Mouse (Mus musculus) kidney, embryonic 16.5 days (tissue): Measurements from ENCODE around the gene Adam17. TPM values are rescaled to one million over a fixed set of nuclear protein-coding genes. Genes with fewer than 3 reads are reported as not detected.

Experiments
- ATAC-seq: fragments of 200-750 bp; cut with Nextera tagmentation; 2 replicates; pipeline ENCODE4 v1.8.0; 2017; ENCODE audit warnings: moderate TSS enrichment; ENCODE audit not compliant: low FRiP score, low TSS enrichment
- H3K27ac ChIP-seq: fragments of 300-500 bp; sonication (generic); 2 replicates; pipeline ENCODE4 v1.5.1; 2014; ENCODE audit warnings: low read length
- H3K27me3 ChIP-seq: fragments of 300-500 bp; sonication (generic); 2 replicates; pipeline ENCODE4 v1.6.1; 2014; ENCODE audit warnings: low read length, control low read depth, mixed read lengths; ENCODE audit not compliant: insufficient read depth
- H3K36me3 ChIP-seq: fragments of 300-500 bp; sonication (generic); 2 replicates; pipeline ENCODE4 v1.6.1; 2014; ENCODE audit warnings: low read length, control low read depth, mixed read lengths; ENCODE audit not compliant: insufficient read depth
- H3K4me1 ChIP-seq: fragments of 300-500 bp; sonication (generic); 2 replicates; pipeline ENCODE4 v1.6.1; 2014; ENCODE audit warnings: low read length, control low read depth, mixed read lengths; ENCODE audit not compliant: insufficient read depth
- H3K4me2 ChIP-seq: fragments of 300-500 bp; sonication (generic); replicated peaks from 2 replicates; pipeline ENCODE4 v1.6.1; 2014; ENCODE audit warnings: low read depth, low read length
- H3K4me3 ChIP-seq: fragments of 300-500 bp; sonication (generic); 2 replicates; pipeline ENCODE4 v1.5.1; 2014; ENCODE audit warnings: mild to moderate bottlenecking, low read length
- H3K9ac ChIP-seq: fragments of 300-500 bp; sonication (generic); replicated peaks from 2 replicates; pipeline ENCODE4 v1.6.1; 2014; ENCODE audit warnings: low read length
- H3K9me3 ChIP-seq: fragments of 300-500 bp; sonication (generic); 2 replicates; pipeline ENCODE4 v1.6.1; 2016; ENCODE audit warnings: low read length, control low read depth
- WGBS: fragments of 180-500 bp; shearing (Covaris S2); extraction: QIAGEN DNeasy Blood & Tissue Kit; methylation state at CpG from one replicate; pipeline ENCODE4 v1.1.7; 2014; 5-methylcytosine and 5-hydroxymethylcytosine counted together
- polyA plus RNA-seq: library from polyadenylated mRNA; unstranded; fragments of >200 nt; fragmentation: Nextera tagmentation; extraction: Ambion mirVana; gene quantifications from 2 replicates; pipeline ENCODE4 v1.2.1, GENCODE M21; 2015

The Adam17 gene
- polyA plus RNA-seq, 1 experiment from 2014 or later, result 51.1 TPM

GRCm38 (mm10) chr12:21318143-21318895 is 55.1 kb downstream of the Adam17 start:
- no peaks in the 10 kb centered on the region for H3K9me3 ChIP-seq
- H3K9ac ChIP-seq, result no peak overlapping the region
- no peaks in the 10 kb centered on the region for H3K27me3 ChIP-seq
- H3K4me3 ChIP-seq, result no peak overlapping the region
- no peak overlapping the region for H3K27ac ChIP-seq
- 68% methylated on average over 12 of the region's 12 CpGs for WGBS
- peaks cover 6% of the 10 kb centered on the region; the same call in 1 of the 2 replicates for H3K4me1 ChIP-seq
- no peak overlapping the region for H3K4me2 ChIP-seq
- H3K36me3 ChIP-seq, result peaks cover 39% of the 10 kb centered on the region
- ATAC-seq, result no peak

DNA sequence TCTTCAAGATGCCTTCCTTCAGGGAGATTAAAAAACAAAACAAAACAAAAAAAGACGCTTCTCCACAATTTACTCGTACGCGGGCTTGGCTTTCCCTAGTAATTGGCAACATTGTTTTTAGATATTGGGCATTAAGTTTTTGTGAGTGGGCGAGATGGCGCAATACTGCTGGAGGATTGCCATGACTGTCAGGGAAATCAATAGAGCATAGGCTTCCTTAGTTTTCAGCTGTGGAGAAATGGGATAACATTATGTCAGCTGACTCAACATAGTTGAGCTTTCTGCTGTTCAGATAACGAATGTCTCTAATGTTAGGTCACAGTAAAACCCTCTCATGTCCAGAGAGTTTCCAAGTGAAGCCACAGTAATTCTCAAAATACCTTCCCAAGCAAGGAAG is 56.6 kb downstream of the Adam17 start:
- H3K27me3 ChIP-seq, result no peaks in the 10 kb centered on the region
- H3K9me3 ChIP-seq, result no peaks in the 10 kb centered on the region
- H3K9ac ChIP-seq, result peak overlapping the region; percentile 84
- peak overlapping the region; percentile 82 for H3K27ac ChIP-seq
- no peak for ATAC-seq
- peak overlapping the region; percentile 77 for H3K4me3 ChIP-seq
- H3K4me1 ChIP-seq, result peaks cover 6% of the 10 kb centered on the region; the same call in 1 of the 2 replicates
- H3K36me3 ChIP-seq, result peaks cover 32% of the 10 kb centered on the region
- WGBS, result 29% methylated on average over 7 of the region's 7 CpGs
- peak overlapping the region; percentile 72 for H3K4me2 ChIP-seq

GRCm38 (mm10) chr12:21315923-21316868 is 57.2 kb downstream of the Adam17 start, which contains the start of gene Iah1:
TSS of gene Iah1 (plus strand) at chr12:21316389.
- H3K4me2 ChIP-seq, result peak within 1 kb of the TSS; percentile 72
- peak within 1 kb of the TSS; percentile 82 for H3K27ac ChIP-seq
- peak within 1 kb of the TSS; percentile 77 for H3K4me3 ChIP-seq
- ATAC-seq, result peak; percentile 95
- peaks cover 6% of the 10 kb centered on the region; the same call in 1 of the 2 replicates for H3K4me1 ChIP-seq
- no peaks in the 10 kb centered on the region for H3K27me3 ChIP-seq
- no peaks in the 10 kb centered on the region for H3K9me3 ChIP-seq
- peak within 1 kb of the TSS; percentile 84 for H3K9ac ChIP-seq
- WGBS, result 2% methylated on average over 59 of the region's 59 CpGs
- H3K36me3 ChIP-seq, result peaks cover 31% of the 10 kb centered on the region

DNA sequence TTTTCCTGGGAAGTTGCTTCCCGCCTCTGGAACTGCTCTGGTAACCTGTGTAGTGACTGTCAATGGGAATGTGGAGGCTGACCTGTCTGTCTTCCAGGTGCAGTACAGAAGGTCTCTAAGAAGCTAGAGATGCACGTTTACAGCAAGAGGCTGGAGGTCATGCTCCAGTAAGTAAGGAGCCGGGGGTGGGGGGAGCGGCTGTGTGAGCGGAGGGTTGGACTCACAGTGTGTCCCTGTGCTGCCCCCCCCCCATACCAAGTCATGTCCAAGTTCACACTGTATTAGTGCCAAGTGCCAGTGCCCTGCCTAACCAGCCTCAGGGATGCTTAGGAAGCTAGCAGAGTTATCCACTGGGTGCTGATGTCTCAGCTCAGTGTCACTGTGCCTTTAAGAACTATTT is 61.2 kb downstream of the Adam17 start:
- H3K27ac ChIP-seq, result no peak overlapping the region
- no peak for ATAC-seq
- no peak overlapping the region for H3K4me2 ChIP-seq
- no peak overlapping the region for H3K9ac ChIP-seq
- peaks cover 4% of the 10 kb centered on the region; the same call in 1 of the 2 replicates for H3K4me1 ChIP-seq
- H3K36me3 ChIP-seq, result peaks cover 55% of the 10 kb centered on the region
- H3K27me3 ChIP-seq, result no peaks in the 10 kb centered on the region
- WGBS, result 79% methylated on average over 5 of the region's 5 CpGs
- no peak overlapping the region for H3K4me3 ChIP-seq
- H3K9me3 ChIP-seq, result no peaks in the 10 kb centered on the region

- Histone ChIP-seq H3K9ac (no peak overlapping the region), H3K27me3 (no peaks in the 10 kb centered on the region), H3K9me3 (no peaks in the 10 kb centered on the region), H3K27ac (no peak overlapping the region), H3K4me2 (no peak overlapping the region), H3K4me1 (no peaks in the 10 kb centered on the region), H3K4me3 (no peak overlapping the region), H3K36me3 (peaks cover 76% of the 10 kb centered on the region)
- no peak for ATAC-seq
- 63% methylated on average over 4 of the region's 4 CpGs for WGBS
These were observed 66.7 kb downstream of the Adam17 start for GRCm38 (mm10) chr12:21306721-21307120.

DNA sequence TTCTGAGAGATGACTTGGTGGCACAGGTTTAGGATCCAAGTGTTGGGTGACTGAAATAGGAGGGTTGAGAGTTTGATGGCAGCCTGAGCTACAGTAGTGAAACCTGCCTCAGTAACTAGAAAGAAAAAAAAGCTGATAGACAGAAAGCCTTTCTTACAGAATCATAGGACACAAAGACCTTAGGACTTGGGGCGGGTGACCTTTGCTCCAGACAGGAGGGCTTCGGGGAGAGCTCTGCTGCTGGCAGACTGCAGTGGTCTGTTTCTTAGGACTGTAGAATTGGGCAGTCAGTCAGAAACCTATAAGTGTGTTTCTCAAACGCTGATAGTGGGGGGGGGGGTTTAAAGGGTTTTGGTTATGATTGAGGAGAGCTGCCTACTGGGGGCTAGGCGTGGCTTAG is 67.7 kb downstream of the Adam17 start:
- Histone ChIP-seq H3K4me2 (no peak overlapping the region), H3K9me3 (no peaks in the 10 kb centered on the region), H3K27me3 (no peaks in the 10 kb centered on the region), H3K4me1 (no peaks in the 10 kb centered on the region), H3K36me3 (peaks cover 79% of the 10 kb centered on the region), H3K27ac (no peak overlapping the region), H3K4me3 (no peak overlapping the region), H3K9ac (no peak overlapping the region)
- no peak for ATAC-seq
- 90% methylated on average over 4 of the region's 4 CpGs for WGBS

DNA sequence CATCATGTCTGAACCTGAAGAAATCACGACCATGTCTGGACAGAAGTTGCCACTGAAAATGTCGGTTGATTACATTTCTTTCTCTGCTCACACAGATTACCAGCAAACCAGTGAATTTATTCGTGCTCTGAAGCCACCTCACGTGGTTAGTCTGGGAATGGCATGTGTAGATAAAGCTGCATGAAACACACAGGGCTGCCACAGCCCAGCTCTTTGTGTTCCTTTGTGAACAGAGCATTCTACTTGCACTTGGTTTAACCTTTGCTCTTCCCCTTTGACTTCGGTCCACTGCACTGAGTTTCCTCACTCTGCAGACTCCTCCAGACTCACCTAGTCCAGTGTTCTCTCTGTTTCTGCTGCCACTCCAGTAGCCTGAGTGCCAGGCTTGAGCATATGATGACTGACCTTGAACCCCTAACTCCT is 71.1 kb downstream of the Adam17 start:
- Histone ChIP-seq H3K4me3 (no peak overlapping the region), H3K4me2 (no peak overlapping the region), H3K27ac (peak overlapping the region; percentile 79), H3K27me3 (no peaks in the 10 kb centered on the region), H3K36me3 (peaks cover 68% of the 10 kb centered on the region), H3K9me3 (no peaks in the 10 kb centered on the region), H3K4me1 (no peaks in the 10 kb centered on the region), H3K9ac (no peak overlapping the region)
- WGBS, result 81% methylated on average over 5 of the region's 5 CpGs
- ATAC-seq, result peak; percentile 87

GRCm38 (mm10) chr12:21301932-21302331 is 71.5 kb downstream of the Adam17 start:
- ATAC-seq, result peak; percentile 83
- Histone ChIP-seq H3K27ac (peak overlapping the region; percentile 79), H3K4me1 (no peaks in the 10 kb centered on the region), H3K9ac (no peak overlapping the region), H3K36me3 (peaks cover 69% of the 10 kb centered on the region), H3K9me3 (no peaks in the 10 kb centered on the region), H3K27me3 (no peaks in the 10 kb centered on the region), H3K4me2 (no peak overlapping the region), H3K4me3 (no peak overlapping the region)
- WGBS, result 76% methylated on average over 8 of the region's 8 CpGs

DNA sequence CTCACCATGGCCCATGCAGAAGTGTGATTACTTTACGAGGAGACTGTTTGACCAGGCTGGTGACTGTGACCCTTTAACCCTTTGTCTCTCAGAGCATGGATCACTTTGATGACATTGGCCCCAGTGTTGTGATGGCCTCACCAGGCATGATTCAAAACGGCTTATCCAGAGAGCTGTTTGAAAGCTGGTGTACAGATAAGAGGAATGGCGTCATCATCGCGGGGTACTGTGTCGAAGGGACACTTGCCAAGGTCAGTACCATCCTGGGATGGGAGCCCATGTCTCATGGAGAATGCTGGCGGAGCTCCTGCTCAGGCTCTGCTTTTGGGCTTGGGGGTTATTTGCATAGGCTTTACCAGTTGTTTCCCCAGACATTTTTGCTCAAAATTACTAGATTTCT is 72.1 kb downstream of the Adam17 start:
- Histone ChIP-seq H3K27ac (no peak overlapping the region; the same call in 1 of the 2 replicates), H3K9me3 (no peaks in the 10 kb centered on the region), H3K36me3 (peaks cover 69% of the 10 kb centered on the region), H3K27me3 (no peaks in the 10 kb centered on the region), H3K4me3 (no peak overlapping the region), H3K4me1 (no peaks in the 10 kb centered on the region), H3K9ac (no peak overlapping the region), H3K4me2 (no peak overlapping the region)
- WGBS, result 90% methylated on average over 7 of the region's 7 CpGs
- no peak for ATAC-seq
